Mouse (Mus musculus) forebrain, embryonic 14.5 days (tissue): ENCODE results near the gene Rbfox2. TPM values are rescaled to one million over a fixed set of nuclear protein-coding genes. Genes with fewer than 3 reads are reported as not detected.
A peak's percentile ranks its signal among the peaks of the same experiment; 100 is the strongest.
"Not testable (repeated sequence)": the region's sequence is repeated elsewhere in the genome, so short reads cannot be mapped to it uniquely, and the experiment has no call there.

Experiments
- ATAC-seq: fragments of 200-750 bp; cut with Nextera tagmentation; 2 replicates; pipeline ENCODE4 v1.8.0; 2017; ENCODE audit warnings: mild to moderate bottlenecking, moderate library complexity
- DNase-seq: peaks from one replicate; pipeline ENCODE4 v3.0.0-alpha.2; 2015; ENCODE audit warnings: low spot score
- H3K27ac ChIP-seq: fragments of 300-500 bp; sonication (generic); 2 replicates; pipeline ENCODE4 v1.5.1; 2014; ENCODE audit warnings: low read depth, mild to moderate bottlenecking, control low read depth, low read length, moderate library complexity
- H3K27me3 ChIP-seq: fragments of 300-500 bp; sonication (generic); replicated peaks from 2 replicates; pipeline ENCODE4 v1.6.1; 2014; ENCODE audit warnings: low read length, control low read depth, mixed read lengths; ENCODE audit not compliant: control insufficient read depth, insufficient read depth
- H3K36me3 ChIP-seq: fragments of 300-500 bp; sonication (generic); 2 replicates; pipeline ENCODE4 v1.6.1; 2014; ENCODE audit warnings: low read length, control low read depth; ENCODE audit not compliant: control insufficient read depth, insufficient read depth
- H3K4me1 ChIP-seq: fragments of 300-500 bp; sonication (generic); 2 replicates; pipeline ENCODE4 v1.6.1; 2014; ENCODE audit warnings: antibody characterized with exemption, low read length, control low read depth; ENCODE audit not compliant: control insufficient read depth, insufficient read depth
- H3K4me2 ChIP-seq: fragments of 300-500 bp; sonication (generic); 2 replicates; pipeline ENCODE4 v1.6.1; 2014; ENCODE audit warnings: mild to moderate bottlenecking, control low read depth, low read length
- H3K4me3 ChIP-seq: fragments of 300-500 bp; sonication (generic); 2 replicates; pipeline ENCODE4 v1.5.1; 2014; ENCODE audit warnings: low read depth, low read length, control low read depth
- H3K9ac ChIP-seq: fragments of 300-500 bp; sonication (generic); 2 replicates; pipeline ENCODE4 v1.6.1; 2014; ENCODE audit warnings: mild to moderate bottlenecking, low read length, control low read depth, moderate library complexity
- H3K9me3 ChIP-seq: fragments of 300-500 bp; sonication (generic); replicated peaks from 2 replicates; pipeline ENCODE4 v1.6.1; 2016; ENCODE audit warnings: low read length, control low read depth, mixed read lengths; ENCODE audit not compliant: control insufficient read depth
- WGBS: fragments of 180-500 bp; shearing (Covaris S2); extraction: QIAGEN DNeasy Blood & Tissue Kit; methylation state at CpG from one replicate; pipeline ENCODE4 v1.1.7; 2014; 5-methylcytosine and 5-hydroxymethylcytosine counted together
- polyA plus RNA-seq: library from polyadenylated mRNA; unstranded; fragments of >200 nt; fragmentation: Nextera tagmentation; extraction: Ambion mirVana; gene quantifications from 2 replicates; pipeline ENCODE4 v1.2.1, GENCODE M21; 2014

The Rbfox2 gene
- polyA plus RNA-seq, 1 experiment from 2014 or later = 186 TPM

GRCm38 (mm10) chr15:77271285-77271684, 35.5 kb downstream of the Rbfox2 start:
- Histone ChIP-seq H3K9me3 (no peaks in the 10 kb centered on the region), H3K9ac (no peak overlapping the region), H3K27me3 (no peaks in the 10 kb centered on the region), H3K4me2 (no peak overlapping the region), H3K4me1 (peaks cover 1% of the 10 kb centered on the region; the same call in 1 of the 2 replicates), H3K36me3 (no peaks in the 10 kb centered on the region), H3K4me3 (no peak overlapping the region), H3K27ac (no peak overlapping the region)
- DNase-seq (no peak), ATAC-seq (no peak)
- 95% methylated on average over 5 of the region's 5 CpGs for WGBS

- 85% methylated on average over 1 of the region's 1 CpGs for WGBS
- H3K4me1 ChIP-seq = not testable (repeated sequence)
Observed at GRCm38 (mm10) chr15:77269496-77269895, 37.3 kb downstream of the Rbfox2 start.

GRCm38 (mm10) chr15:77268415-77268814, 38.4 kb downstream of the Rbfox2 start:
- H3K36me3 ChIP-seq = no peaks in the 10 kb centered on the region
- H3K27ac ChIP-seq = no peak overlapping the region
- ATAC-seq (no peak), DNase-seq (no peak)
- no peaks in the 10 kb centered on the region for H3K9me3 ChIP-seq
- no peaks in the 10 kb centered on the region for H3K27me3 ChIP-seq
- H3K4me2 ChIP-seq = no peak overlapping the region
- no peak overlapping the region for H3K9ac ChIP-seq
- WGBS = 84% methylated on average over 3 of the region's 3 CpGs
- H3K4me3 ChIP-seq = no peak overlapping the region
- H3K4me1 ChIP-seq = no peaks in the 10 kb centered on the region

More at GRCm38 (mm10) chr15:77269496-77269895, 37.3 kb downstream of the Rbfox2 start:
- not testable (repeated sequence) for H3K27me3 ChIP-seq, DNase-seq, H3K9me3 ChIP-seq, H3K4me3 ChIP-seq, ATAC-seq, H3K9ac ChIP-seq, H3K36me3 ChIP-seq, H3K27ac ChIP-seq, H3K4me2 ChIP-seq

GRCm38 (mm10) chr15:77265318-77265717, 41.5 kb downstream of the Rbfox2 start:
- WGBS = 36% methylated on average over 4 of the region's 4 CpGs
- DNase-seq = no peak

GRCm38 (mm10) chr15:77264314-77264713, 42.5 kb downstream of the Rbfox2 start:
- Histone ChIP-seq H3K9ac (no peak overlapping the region), H3K4me2 (no peak overlapping the region), H3K27me3 (no peaks in the 10 kb centered on the region), H3K4me3 (no peak overlapping the region), H3K9me3 (no peaks in the 10 kb centered on the region), H3K27ac (no peak overlapping the region), H3K36me3 (no peaks in the 10 kb centered on the region), H3K4me1 (no peaks in the 10 kb centered on the region)
- DNase-seq = no peak
- ATAC-seq = no peak
- 89% methylated on average over 5 of the region's 5 CpGs for WGBS

More at GRCm38 (mm10) chr15:77265318-77265717, 41.5 kb downstream of the Rbfox2 start:
- Histone ChIP-seq H3K9me3 (no peaks in the 10 kb centered on the region), H3K27ac (no peak overlapping the region), H3K4me1 (no peaks in the 10 kb centered on the region), H3K27me3 (no peaks in the 10 kb centered on the region), H3K4me2 (no peak overlapping the region), H3K4me3 (no peak overlapping the region), H3K9ac (no peak overlapping the region), H3K36me3 (no peaks in the 10 kb centered on the region)
- ATAC-seq = no peak

- DNase-seq (no peak), ATAC-seq (no peak)
- no peak overlapping the region for H3K4me2 ChIP-seq
- H3K9ac ChIP-seq = no peak overlapping the region
- 94% methylated on average over 2 of the region's 2 CpGs for WGBS
- no peak overlapping the region for H3K27ac ChIP-seq
- no peaks in the 10 kb centered on the region for H3K4me1 ChIP-seq
- H3K36me3 ChIP-seq = no peaks in the 10 kb centered on the region
- no peak overlapping the region for H3K4me3 ChIP-seq
- H3K9me3 ChIP-seq = no peaks in the 10 kb centered on the region
- no peaks in the 10 kb centered on the region for H3K27me3 ChIP-seq
Observed at GRCm38 (mm10) chr15:77262782-77263181, 44.0 kb downstream of the Rbfox2 start.

GRCm38 (mm10) chr15:77257437-77258229, 49.2 kb downstream of the Rbfox2 start:
- H3K27ac ChIP-seq = no peak overlapping the region
- H3K9ac ChIP-seq = no peak overlapping the region
- no peaks in the 10 kb centered on the region for H3K36me3 ChIP-seq
- WGBS = 30% methylated on average over 6 of the region's 6 CpGs
- H3K4me2 ChIP-seq = no peak overlapping the region
- H3K4me3 ChIP-seq = no peak overlapping the region
- ATAC-seq (peak; percentile 48; the same call in 1 of the 2 replicates), DNase-seq (peak; percentile 31)
- peaks cover 17% of the 10 kb centered on the region for H3K4me1 ChIP-seq
- H3K9me3 ChIP-seq = no peaks in the 10 kb centered on the region
- H3K27me3 ChIP-seq = no peaks in the 10 kb centered on the region

GRCm38 (mm10) chr15:77256782-77257181, 50.0 kb downstream of the Rbfox2 start:
- WGBS = 83% methylated on average over 4 of the region's 4 CpGs
- H3K4me1 ChIP-seq = peaks cover 17% of the 10 kb centered on the region
- H3K9me3 ChIP-seq = no peaks in the 10 kb centered on the region
- H3K9ac ChIP-seq = no peak overlapping the region
- H3K4me2 ChIP-seq = no peak overlapping the region
- H3K36me3 ChIP-seq = no peaks in the 10 kb centered on the region
- ATAC-seq (no peak), DNase-seq (no peak)
- H3K27me3 ChIP-seq = no peaks in the 10 kb centered on the region
- no peak overlapping the region for H3K27ac ChIP-seq
- no peak overlapping the region for H3K4me3 ChIP-seq

GRCm38 (mm10) chr15:77254636-77255035, 52.2 kb downstream of the Rbfox2 start:
- no peak for ATAC-seq
- Histone ChIP-seq H3K9me3 (no peaks in the 10 kb centered on the region), H3K4me3 (no peak overlapping the region), H3K36me3 (no peaks in the 10 kb centered on the region), H3K27me3 (no peaks in the 10 kb centered on the region), H3K27ac (peak overlapping the region; percentile 64), H3K4me2 (no peak overlapping the region), H3K4me1 (peaks cover 17% of the 10 kb centered on the region), H3K9ac (no peak overlapping the region)
- 3% methylated on average over 1 of the region's 1 CpGs for WGBS
- DNase-seq = peak; percentile 28
